Mouse (Mus musculus) midbrain, embryonic 10.5 days (tissue): ENCODE measurements around the gene Tagln2. TPM values are rescaled to one million over a fixed set of nuclear protein-coding genes. Genes with fewer than 3 reads are reported as not detected.

Source experiments
- DNase-seq: peaks from one replicate; pipeline ENCODE4 v3.0.0-alpha.2; 2017; ENCODE audit warnings: low spot score
- H3K27ac ChIP-seq: fragments of 300-500 bp; sonication (generic); replicated peaks from 2 replicates; pipeline ENCODE4 v1.5.1; 2016; ENCODE audit warnings: mild to moderate bottlenecking
- H3K27me3 ChIP-seq: fragments of 300-500 bp; sonication (generic); 2 replicates; pipeline ENCODE4 v1.6.1; 2016; ENCODE audit warnings: low read depth, mild to moderate bottlenecking; ENCODE audit not compliant: poor library complexity, severe bottlenecking
- H3K36me3 ChIP-seq: fragments of 300-500 bp; sonication (generic); 2 replicates; pipeline ENCODE4 v1.6.1; 2016; ENCODE audit warnings: mild to moderate bottlenecking, moderate library complexity
- H3K4me1 ChIP-seq: fragments of 300-500 bp; sonication (generic); 2 replicates; pipeline ENCODE4 v1.6.1; 2016
- H3K4me3 ChIP-seq: fragments of 300-500 bp; sonication (generic); 2 replicates; pipeline ENCODE4 v1.5.1; 2016; ENCODE audit warnings: mild to moderate bottlenecking, moderate library complexity
- H3K9me3 ChIP-seq: fragments of 300-500 bp; sonication (generic); replicated peaks from 2 replicates; pipeline ENCODE4 v1.6.1; 2016; ENCODE audit warnings: mild to moderate bottlenecking
- WGBS: fragments of 180-500 bp; shearing (Covaris S2); methylation state at CpG from one replicate; pipeline ENCODE4 v1.1.7; 2016; 5-methylcytosine and 5-hydroxymethylcytosine counted together
- polyA plus RNA-seq: library from polyadenylated mRNA; unstranded; fragments of >200 nt; fragmentation: Nextera tagmentation; extraction: Ambion mirVana; gene quantifications from 2 replicates; pipeline ENCODE4 v1.2.1, GENCODE M21; 2016

Gene Tagln2
- 70.8 and 79.2 TPM in 2 replicates for polyA plus RNA-seq

DNA sequence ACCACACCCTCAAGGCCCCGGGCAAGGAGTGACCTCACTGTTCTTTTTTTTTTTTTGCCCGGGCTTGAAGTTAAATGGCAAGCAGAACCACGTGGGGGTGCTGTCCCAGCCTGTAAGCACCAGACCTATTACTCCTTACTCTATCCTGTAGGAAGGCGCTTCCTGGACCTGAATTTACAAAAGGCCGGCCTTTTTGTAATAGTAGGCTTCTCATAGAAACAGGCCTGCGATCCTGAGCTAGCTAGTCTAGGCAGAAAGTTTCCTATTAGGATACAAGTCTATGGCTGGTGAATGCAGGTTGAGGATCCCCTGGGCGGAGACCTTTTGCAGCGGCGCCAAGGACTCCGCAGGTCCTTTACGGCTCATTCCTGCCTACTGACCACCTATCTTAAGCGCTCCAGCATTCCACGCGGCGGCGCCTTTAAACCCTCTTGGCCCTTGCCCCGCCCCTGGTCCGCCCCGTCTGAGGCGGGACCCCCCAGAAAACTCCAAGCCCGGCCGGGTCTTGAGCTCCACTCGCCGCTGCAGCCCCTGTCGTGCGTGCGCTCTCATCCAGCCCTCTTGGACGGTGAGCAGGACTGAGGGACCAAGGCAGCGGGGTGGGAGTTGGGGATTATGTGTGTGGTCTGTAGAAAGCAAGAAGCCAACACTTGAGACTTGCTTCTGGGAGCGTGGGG, at the start of gene Tagln2:
Gene Tagln2, plus strand, starts transcription at position 283 of the 677 bp plus-strand sequence.
- peaks cover 43% of the 10 kb centered on the region for H3K36me3 ChIP-seq
- H3K4me3 ChIP-seq = peak within 1 kb of the TSS; percentile 56
- no peaks in the 10 kb centered on the region for H3K9me3 ChIP-seq
- peak; percentile 73 for DNase-seq
- H3K27ac ChIP-seq = peak within 1 kb of the TSS; percentile 74
- 1% methylated on average over 30 of the region's 30 CpGs for WGBS
- peaks cover 93% of the 10 kb centered on the region for H3K27me3 ChIP-seq
- peaks cover 60% of the 10 kb centered on the region for H3K4me1 ChIP-seq

DNA sequence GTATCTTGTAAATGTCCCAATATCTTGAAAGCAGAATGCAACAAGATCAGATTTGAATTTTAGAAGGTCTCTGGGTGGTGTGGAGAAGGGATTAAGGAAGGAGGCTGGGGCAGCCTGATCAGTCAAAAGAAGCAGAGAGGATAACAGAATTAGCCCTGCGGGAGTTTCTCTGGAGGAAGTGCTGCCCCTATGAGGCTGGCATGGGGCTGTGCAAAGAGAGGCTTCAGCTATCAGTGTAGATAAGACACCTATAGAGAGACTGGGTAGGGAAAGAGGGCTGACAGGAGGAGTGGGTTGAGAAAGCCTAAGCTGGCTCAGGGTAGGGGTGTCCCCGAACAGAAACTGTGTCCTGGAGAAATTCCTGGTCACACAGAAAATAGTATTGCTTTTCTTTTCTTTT, 49.6 kb upstream of the Tagln2 start:
- no peak for DNase-seq
- 14% methylated on average over 2 of the region's 2 CpGs for WGBS
- Histone ChIP-seq H3K36me3 (no peaks in the 10 kb centered on the region), H3K9me3 (no peaks in the 10 kb centered on the region), H3K27ac (no peak overlapping the region), H3K4me3 (no peak overlapping the region), H3K27me3 (no peaks in the 10 kb centered on the region), H3K4me1 (peaks cover 12% of the 10 kb centered on the region)

DNA sequence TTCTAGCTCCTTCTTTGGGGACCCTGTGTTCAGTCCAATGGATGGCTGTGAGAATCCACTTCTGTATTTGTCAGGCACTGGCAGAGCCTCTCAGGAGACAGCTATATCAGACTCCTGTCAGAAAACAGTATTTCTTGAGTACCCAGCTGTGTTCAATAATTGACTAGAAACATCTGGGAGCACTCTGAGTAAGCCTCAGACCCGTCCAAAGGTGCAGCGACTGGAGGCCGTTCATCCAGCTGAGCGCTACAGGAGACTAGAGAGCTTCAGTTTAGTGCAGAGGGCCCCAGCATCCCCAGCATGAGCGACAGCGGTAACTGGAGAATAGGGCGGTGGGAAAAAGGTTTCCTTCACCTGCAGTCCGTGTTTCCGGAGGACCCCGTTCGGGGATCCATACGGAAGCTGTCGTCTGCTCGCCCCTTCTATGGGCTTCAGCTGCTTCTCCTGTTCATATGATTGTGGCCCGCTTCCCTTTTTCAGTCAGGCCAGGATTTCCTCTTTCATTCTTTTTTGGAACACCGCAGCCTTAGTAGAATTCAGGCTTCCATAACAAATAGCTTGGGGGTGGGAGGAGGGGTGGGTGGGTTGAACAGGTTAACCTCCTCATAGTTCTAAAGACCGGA, 48.9 kb upstream of the Tagln2 start:
- no peak overlapping the region for H3K4me3 ChIP-seq
- no peaks in the 10 kb centered on the region for H3K27me3 ChIP-seq
- peaks cover 16% of the 10 kb centered on the region for H3K4me1 ChIP-seq
- no peak overlapping the region for H3K27ac ChIP-seq
- DNase-seq = no peak
- no peaks in the 10 kb centered on the region for H3K36me3 ChIP-seq
- WGBS = 34% methylated on average over 17 of the region's 17 CpGs
- H3K9me3 ChIP-seq = no peaks in the 10 kb centered on the region

DNA sequence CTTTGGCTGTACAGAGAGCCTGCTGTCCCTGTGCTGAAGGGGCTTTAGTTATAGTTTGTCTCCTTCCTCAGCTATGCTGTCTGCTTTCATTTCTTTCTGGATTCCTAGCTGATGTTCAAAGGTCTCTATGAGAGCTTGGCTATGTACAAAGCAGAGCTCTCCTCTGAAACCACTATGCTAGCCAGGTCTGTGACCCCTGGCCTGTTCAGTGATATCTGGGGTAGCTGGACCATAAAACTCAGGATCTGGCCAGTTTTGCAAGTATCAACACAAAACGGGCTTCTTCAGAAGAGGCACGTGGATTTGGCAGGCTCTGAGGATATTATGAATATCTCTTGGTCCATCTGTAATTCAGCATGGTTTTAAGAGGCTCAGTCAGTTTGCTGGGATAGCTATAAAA, 46.9 kb upstream of the Tagln2 start:
- H3K4me1 ChIP-seq = peaks cover 16% of the 10 kb centered on the region
- no peaks in the 10 kb centered on the region for H3K27me3 ChIP-seq
- H3K9me3 ChIP-seq = no peaks in the 10 kb centered on the region
- no peak overlapping the region for H3K27ac ChIP-seq
- DNase-seq = no peak
- WGBS = 88% methylated on average over 2 of the region's 2 CpGs
- no peak overlapping the region for H3K4me3 ChIP-seq
- H3K36me3 ChIP-seq = no peaks in the 10 kb centered on the region

DNA sequence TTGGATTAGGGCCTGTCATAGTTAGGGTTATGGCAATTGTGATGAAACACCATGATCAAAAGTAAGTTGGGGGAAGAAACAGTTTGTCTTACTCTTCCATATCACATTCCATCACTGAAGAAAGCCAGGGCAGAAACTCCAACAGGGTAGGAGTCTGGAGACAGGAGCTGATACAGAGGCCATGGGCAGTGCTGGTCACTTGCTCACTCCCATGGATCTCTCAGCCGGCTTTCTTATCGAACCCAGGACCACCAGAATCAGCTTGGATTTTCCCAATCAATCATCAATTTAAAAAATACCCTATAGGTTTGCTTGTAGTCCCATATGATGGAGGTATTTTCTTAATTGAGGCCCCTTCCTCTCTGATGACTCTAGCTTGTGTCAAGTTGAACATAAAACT, 46.0 kb upstream of the Tagln2 start:
- 90% methylated on average over 2 of the region's 2 CpGs for WGBS
- H3K27ac ChIP-seq = no peak overlapping the region
- no peak overlapping the region for H3K4me3 ChIP-seq
- no peak for DNase-seq
- peaks cover 16% of the 10 kb centered on the region for H3K4me1 ChIP-seq
- no peaks in the 10 kb centered on the region for H3K36me3 ChIP-seq
- no peaks in the 10 kb centered on the region for H3K27me3 ChIP-seq
- H3K9me3 ChIP-seq = no peaks in the 10 kb centered on the region

DNA sequence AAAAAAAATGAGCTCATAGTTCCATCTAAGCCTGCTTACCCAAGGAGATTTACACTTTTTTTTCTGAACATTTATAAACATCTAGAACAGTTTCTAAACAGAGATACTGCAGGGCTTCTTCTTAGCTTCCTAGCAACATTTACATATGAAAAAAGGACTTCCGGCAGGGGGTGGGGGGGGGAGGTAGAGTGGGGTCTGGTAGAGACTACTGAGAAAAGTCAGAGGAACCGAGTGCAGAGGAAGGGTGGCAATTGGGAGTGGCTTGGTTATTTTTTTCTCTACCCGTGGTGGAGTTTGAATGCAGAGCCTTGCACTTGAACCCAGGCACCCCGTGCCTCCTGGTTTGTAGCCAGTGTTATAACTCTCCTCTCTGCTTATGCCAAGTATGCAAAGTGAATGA, 44.4 kb upstream of the Tagln2 start:
- Histone ChIP-seq H3K4me1 (peaks cover 11% of the 10 kb centered on the region), H3K27me3 (no peaks in the 10 kb centered on the region), H3K9me3 (no peaks in the 10 kb centered on the region), H3K4me3 (no peak overlapping the region), H3K36me3 (no peaks in the 10 kb centered on the region), H3K27ac (no peak overlapping the region)
- WGBS = 17% methylated on average over 4 of the region's 4 CpGs
- DNase-seq = no peak

DNA sequence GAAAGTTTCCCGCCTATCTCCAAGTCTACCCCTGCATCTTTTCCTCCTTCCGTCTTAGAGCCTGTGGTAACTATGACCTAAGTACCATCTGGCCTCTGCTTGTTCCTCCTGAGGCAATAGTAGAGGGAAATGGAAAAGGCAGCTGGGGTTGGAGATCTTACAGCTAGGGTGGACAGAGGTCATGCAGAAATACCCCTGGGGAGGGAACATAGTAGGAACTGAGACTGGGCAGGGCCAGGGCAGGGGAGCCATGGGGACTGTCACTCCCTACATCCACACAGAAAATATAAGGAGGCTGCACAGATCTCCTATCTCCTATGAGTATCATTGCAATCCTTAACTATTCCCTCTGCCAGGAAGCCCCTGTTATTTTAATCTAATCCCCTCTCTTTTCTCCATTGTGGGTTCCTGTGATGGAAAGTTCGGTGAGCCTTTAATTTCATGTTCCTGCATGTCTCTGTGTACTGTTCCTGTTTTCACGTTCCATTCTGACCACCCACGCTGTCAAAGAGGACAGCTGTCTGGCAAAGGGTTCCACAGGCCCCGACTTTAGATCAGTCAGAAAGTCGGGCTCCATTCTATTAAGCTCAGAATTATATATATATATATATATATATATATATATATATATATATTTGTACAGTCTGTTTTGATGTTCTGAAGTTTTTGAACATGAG, 43.7 kb upstream of the Tagln2 start:
- no peak overlapping the region for H3K4me3 ChIP-seq
- no peak overlapping the region for H3K27ac ChIP-seq
- no peak for DNase-seq
- no peaks in the 10 kb centered on the region for H3K9me3 ChIP-seq
- H3K4me1 ChIP-seq = peaks cover 5% of the 10 kb centered on the region
- WGBS = 74% methylated on average over 7 of the region's 7 CpGs
- H3K36me3 ChIP-seq = no peaks in the 10 kb centered on the region
- H3K27me3 ChIP-seq = no peaks in the 10 kb centered on the region

DNA sequence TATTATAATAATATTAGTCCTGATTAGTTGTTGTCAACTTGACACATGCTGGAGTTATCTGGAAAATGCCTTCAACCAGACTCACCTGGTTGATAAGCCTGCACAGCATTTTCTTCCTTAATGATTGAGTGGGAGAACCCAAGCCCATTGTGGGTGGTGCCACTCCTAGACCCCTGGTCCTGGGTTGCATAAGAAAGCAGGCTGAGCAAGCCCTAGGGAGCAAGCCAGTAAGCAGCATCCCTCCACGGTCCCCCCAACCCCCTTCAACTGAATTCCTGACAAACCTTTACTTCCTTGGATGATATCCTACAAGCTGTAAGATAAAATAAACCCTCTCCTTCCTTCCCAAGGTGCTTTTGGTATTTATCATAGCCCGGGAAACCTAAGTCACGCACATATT, 42.7 kb upstream of the Tagln2 start:
- Histone ChIP-seq H3K27me3 (no peaks in the 10 kb centered on the region), H3K36me3 (no peaks in the 10 kb centered on the region), H3K27ac (no peak overlapping the region), H3K4me3 (no peak overlapping the region), H3K9me3 (no peaks in the 10 kb centered on the region), H3K4me1 (peaks cover 4% of the 10 kb centered on the region)
- DNase-seq = no peak
- 95% methylated on average over 3 of the region's 3 CpGs for WGBS

DNA sequence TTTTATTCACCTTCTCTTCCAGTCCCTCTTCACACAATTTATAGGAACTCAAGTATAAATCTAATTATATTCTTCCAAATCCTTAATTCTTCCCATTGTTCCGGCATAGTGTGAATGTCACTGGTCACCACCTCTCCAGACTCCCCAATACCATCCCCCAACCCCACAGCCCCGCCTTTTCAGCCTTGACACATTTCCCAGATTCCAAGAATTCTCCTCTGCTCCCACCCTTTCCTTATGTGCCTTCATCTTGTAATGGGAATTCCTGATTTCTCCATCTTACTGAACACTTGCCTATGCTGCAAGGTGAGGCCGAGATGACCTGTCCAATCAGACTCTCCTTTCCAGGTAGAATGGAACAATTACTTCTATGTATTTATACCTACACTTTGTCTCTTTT, 41.8 kb upstream of the Tagln2 start:
- 81% methylated on average over 3 of the region's 3 CpGs for WGBS
- peaks cover 4% of the 10 kb centered on the region for H3K4me1 ChIP-seq
- no peaks in the 10 kb centered on the region for H3K27me3 ChIP-seq
- no peaks in the 10 kb centered on the region for H3K36me3 ChIP-seq
- DNase-seq = no peak
- H3K4me3 ChIP-seq = no peak overlapping the region
- H3K9me3 ChIP-seq = no peaks in the 10 kb centered on the region
- H3K27ac ChIP-seq = no peak overlapping the region

DNA sequence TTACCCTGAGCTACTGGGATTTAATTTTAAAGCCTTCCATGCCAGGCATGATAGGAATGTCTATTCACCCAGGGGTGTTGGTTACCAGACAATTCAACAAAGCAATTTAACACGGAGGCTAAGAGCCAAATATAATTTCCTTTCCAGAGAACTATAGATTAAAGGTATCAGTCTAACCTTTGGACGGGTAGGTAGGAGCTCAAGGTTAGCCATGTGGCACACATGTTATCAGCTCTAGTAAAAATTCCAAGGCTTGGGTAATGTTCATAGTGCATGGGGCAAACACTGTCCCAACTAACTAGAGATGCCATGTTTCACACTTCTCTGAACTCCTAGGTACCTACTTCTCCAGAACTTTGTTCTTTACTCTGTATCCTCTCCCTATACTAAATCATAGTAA, 38.2 kb upstream of the Tagln2 start:
- Histone ChIP-seq H3K4me3 (no peak overlapping the region), H3K27me3 (no peaks in the 10 kb centered on the region), H3K9me3 (no peaks in the 10 kb centered on the region), H3K27ac (no peak overlapping the region), H3K4me1 (no peaks in the 10 kb centered on the region), H3K36me3 (no peaks in the 10 kb centered on the region)
- no peak for DNase-seq
- 86% methylated on average over 2 of the region's 2 CpGs for WGBS

DNA sequence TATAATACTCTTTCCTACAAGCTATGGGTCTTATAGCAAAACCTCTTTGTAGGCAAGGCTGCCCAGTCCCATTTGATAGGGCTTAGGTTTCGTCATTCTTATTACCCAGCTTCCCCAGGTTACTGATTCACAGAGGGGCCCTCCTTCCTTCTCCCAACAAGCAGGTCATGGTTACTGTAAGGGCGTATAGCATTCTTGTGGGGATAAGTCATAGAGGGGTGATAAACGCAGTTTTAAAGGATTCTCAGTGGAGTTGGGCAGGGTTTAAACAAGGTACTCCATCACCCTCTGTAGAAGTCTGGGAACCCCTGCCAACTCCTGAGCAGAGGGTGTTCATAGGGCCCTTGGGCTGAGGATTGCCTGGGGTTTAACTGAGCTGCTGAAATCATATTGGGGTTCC, 37.3 kb upstream of the Tagln2 start:
- 87% methylated on average over 3 of the region's 3 CpGs for WGBS
- Histone ChIP-seq H3K9me3 (no peaks in the 10 kb centered on the region), H3K27me3 (no peaks in the 10 kb centered on the region), H3K4me3 (no peak overlapping the region), H3K4me1 (no peaks in the 10 kb centered on the region), H3K27ac (no peak overlapping the region), H3K36me3 (no peaks in the 10 kb centered on the region)
- no peak for DNase-seq

DNA sequence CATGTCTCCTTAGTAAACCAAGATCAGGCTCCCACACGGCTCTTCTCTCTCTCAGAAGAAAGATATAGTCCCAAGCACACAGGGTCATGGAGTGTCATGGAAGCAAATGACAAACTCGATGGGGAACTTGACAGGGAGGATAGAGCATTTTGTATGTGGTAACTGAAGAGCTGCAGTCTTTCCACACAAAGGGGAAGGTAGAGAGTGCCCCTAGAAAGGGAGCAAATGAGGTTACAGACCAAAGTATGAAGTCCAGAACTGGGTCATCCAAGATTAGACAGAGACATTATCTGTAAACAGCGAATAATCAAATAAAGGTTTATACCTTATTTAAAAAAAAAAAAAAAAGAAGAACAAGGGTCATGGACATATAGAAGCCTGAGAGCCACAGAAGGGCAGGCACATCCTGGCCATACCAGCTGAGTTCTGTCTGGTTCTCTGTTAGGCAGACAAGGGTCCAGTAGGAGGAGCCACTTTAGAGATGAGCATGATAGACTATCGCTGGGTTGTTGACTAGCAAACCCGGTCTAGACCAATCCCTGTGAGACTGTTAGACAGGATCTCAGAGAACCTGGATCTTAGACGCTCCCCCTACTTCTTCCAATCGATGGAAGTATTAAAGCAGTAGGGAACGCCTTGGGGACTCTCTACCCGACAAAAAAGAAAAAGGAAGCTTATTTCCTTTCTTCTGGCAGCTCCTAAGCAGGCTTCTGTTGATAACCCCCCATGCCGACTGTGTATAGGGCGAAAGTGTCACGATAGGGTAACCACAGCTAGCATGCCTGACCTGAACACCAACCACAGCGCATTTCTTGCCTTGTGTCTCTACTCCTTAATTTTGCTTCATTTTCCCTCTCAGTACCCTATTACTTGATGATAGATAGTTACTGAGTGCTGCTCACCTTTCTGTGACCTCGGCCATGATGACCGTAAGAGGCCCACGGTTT, 36.2 kb upstream of the Tagln2 start:
- H3K36me3 ChIP-seq = no peaks in the 10 kb centered on the region
- 92% methylated on average over 16 of the region's 16 CpGs for WGBS
- no peaks in the 10 kb centered on the region for H3K27me3 ChIP-seq
- H3K4me3 ChIP-seq = no peak overlapping the region
- H3K27ac ChIP-seq = no peak overlapping the region
- H3K9me3 ChIP-seq = no peaks in the 10 kb centered on the region
- no peaks in the 10 kb centered on the region for H3K4me1 ChIP-seq
- no peak for DNase-seq
